Mouse (Mus musculus) brain, embryonic 14.5 days (tissue): Measurements from ENCODE around the gene Man2b2.

Experiments used
- CTCF ChIP-seq: fragments of 200-500 bp; IDR thresholded peaks from 2 replicates; pipeline ENCODE4 v1.5.1; 2012; ENCODE audit warnings: inconsistent platforms, mild to moderate bottlenecking, moderate library complexity, borderline replicate concordance; ENCODE audit not compliant: insufficient read depth, insufficient read length; ENCODE audit errors: extremely low read depth
- POLR2A ChIP-seq: fragments of 200-500 bp; IDR thresholded peaks from 2 replicates; pipeline ENCODE4 v1.6.1; 2012; ENCODE audit warnings: mild to moderate bottlenecking, inconsistent platforms, borderline replicate concordance; ENCODE audit not compliant: poor library complexity, insufficient read depth, insufficient read length, severe bottlenecking; ENCODE audit errors: extremely low read depth

DNA sequence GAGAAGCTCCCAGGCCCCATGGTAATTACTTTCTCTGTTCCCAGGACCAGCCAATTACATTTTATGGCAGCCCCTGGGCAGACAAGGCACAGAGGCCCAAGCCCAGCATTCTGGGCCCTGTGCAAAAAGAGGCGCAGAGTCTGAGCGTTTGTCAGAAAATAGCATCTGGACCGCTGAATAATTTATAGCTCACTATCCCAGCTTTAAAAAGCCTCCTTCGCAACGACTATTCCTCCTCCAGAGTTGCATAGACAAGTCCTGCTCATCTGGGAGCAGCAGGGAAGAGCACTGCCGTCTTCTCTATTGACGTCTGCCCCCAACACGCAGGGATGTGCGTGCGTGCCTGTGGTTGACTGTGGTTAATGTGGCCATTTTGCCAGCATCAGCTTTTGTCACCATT is 14.0 kb upstream of the Man2b2 start:
- TF ChIP-seq CTCF (no peak), POLR2A (no peak)
